Mouse (Mus musculus): ENCODE measurements around the gene 4930453N24Rik.

Gene 4930453N24Rik

DNA sequence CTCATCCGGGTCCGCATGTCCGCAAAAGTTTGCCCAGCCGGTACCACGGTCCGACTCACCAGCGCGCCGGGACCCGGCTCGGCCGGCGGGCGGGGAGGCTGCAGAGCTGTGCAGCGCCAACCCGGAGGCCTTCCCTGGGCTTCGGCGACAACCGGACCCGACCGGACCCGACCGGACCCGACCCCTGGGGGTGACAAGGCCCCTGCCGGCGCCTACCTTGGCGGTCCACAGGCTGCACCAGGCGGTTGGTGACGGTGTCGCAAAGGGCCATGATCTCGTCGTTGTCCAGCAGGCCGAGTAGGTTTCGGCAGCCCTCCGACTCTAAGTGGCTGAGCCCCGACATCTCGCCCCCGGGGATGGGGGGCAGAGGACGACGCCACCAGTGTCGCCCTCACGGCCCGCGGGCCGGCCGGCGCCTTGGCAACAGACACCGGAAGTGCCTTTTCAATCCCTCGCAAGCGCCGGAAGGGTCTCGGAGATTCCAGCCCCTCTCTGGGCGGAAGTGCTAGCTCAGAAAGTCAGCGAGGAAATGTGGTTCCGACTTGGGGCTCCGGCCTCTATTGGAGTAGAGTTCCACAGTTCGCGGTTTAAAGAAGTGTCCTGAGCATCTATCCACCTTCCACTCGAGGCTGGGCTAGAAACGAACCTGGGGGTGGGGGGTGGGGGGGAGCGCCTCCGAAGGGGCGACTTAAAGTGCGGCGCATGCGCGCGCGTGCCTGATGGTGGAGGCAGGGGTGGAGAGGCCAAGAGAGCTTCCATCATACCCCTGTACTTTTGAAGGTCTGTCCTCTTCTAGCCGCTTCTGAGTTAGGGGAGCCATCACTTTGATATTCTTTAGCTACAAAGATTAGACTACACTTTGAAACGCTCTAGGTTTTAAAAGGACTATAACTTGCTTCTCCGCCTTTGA lies at the start of gene 4930453N24Rik:
Gene 4930453N24Rik (minus strand): TSS at position 641 of the 910 bp plus-strand sequence.
- peak; percentile 86 to 87 for DNase-seq

DNA sequence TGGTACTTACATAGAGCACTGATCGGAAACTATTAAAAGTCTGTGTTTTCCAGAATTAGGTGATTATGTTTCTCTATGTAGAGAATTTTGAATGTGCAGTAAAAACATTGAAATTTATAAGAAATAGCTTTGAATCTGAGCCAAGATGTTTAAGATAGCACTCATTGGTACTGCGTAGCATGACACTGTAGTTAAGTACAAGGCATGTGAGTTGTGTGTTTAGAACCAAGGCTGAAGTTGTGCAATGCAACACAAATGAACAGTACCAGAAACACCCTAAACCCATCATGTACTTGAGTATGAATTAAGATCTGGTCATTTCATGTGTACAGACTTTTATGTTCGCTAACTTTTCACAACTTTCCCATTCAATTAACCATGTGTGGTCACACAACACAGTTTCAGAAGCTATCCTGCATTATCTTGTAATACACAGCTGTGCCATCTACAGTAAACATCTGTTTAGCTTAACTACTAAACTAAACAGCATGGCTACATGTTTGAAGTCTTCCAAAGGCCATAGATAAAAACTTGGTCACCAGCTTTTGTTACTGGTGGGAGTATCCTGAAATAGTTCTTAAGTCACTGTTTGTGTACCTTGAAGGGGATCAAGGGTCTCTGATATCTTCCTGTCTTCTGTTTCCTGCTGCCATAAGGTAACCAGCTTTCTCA lies 46.3 kb upstream of the 4930453N24Rik start:
- no peak for DNase-seq

DNA sequence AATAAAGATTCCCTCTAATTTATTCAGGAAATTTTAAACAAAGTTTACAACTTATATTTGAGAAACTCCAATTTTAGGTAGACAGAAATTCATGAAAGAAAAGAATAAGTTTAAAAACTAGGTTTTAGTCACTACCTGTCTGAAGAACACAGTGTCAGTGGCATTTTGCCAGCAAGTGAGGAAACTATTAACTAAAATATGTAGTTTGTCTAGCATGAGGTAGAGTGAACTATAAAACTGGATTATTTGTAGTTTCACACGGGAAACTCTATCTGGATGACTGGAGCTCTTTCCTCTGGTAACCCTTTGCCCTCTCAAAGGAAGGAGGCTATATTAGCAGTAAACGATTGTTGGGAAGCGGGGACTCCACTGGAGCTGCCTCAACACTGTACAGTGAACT lies 32.1 kb upstream of the 4930453N24Rik start:
- DNase-seq: no peak

DNA sequence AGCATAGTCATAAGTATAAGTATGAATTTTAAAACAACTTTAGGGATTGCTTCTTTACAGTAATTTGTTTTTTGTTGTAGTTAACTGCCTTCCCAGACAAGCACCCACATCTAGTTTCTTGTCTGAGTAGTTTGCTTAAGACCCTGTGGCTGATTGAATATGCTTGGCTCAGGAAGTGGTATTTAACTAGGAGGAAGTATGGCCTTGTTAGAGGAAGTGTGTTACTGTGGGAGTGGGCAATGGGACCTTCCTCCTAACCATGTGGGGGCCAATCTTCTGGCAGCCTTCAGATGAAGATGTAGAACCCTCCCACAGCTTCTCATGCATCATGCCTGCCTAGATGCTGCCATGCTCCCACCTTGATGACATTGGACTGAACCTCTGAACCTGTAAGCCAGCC lies 30.7 kb upstream of the 4930453N24Rik start:
- no peak for DNase-seq

DNA sequence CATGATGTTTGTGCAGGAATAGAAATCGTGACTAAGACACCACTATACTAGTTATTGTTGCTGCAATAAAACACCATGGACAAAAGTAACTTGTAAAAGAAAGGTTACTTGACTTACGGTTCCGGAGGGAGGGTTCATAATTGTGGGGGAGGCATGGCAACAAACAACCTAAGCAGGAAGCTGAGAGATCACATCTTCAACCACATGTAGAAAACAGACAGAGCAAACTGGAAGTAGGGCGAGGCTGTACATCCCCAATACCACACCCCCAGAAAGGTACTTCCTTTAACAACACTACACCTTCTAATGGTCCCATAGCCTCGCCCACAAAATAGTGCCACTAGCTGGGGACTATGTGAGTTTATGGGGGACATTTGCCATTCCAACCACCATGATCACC lies 29.4 kb upstream of the 4930453N24Rik start:
- DNase-seq: no peak

DNA sequence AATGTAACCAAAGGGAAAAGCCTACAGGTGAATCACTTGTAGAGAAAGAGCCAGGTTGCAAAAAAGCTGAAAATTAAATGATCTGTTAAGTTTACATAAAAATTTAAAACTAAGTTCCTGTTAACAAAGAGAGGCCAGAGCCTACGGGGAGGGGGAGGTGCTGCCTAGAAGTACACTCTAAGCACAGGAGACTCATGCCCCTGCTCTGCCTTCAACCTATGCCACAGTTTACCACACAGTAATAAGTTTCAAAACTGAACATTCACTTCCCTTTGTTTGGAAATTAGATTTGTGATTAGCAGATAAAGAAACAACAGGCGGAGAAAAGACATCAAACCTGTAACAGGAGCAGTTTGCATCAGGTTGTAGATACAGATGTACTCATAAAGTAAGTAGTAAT lies 23.8 kb upstream of the 4930453N24Rik start:
- no peak for DNase-seq

DNA sequence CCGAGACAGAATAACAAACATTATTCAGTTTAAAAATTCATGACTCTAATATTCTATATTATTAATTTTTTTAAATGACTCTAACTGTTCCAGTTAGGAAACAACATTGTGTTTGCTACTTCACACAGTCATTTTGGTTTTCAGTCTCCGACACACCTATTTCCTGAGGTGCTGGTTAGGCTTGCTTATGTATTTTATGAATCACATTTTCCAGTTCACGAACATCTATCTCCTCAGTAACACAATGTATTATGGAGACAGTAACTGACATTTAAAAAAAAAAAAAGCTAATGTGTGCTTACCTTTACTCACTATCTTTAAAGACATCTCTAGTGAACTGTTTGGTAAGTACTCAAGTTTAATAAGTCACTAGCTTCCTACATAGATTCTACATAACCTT lies 18.7 kb upstream of the 4930453N24Rik start:
- no peak for DNase-seq

DNA sequence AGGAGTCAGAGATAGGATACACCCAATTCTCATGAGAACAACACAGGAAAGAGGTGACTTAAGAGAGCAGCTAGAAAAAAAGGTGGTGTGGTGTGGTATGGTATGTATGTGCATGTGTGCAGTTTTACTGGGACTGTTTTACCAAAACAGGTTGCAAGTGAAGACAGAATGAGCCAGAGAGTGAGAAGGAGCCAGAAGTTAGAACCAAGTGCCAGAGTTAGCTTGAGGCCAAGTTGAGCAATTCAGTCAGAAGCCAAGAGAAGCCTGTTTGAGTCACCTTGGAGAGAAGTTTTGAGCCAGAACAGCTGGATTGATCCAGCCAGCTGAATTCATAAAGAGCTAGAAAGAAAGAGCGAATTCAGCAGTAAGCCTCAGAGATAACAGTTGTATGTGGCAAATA lies 4.6 kb upstream of the 4930453N24Rik start:
- no peak for DNase-seq

DNA sequence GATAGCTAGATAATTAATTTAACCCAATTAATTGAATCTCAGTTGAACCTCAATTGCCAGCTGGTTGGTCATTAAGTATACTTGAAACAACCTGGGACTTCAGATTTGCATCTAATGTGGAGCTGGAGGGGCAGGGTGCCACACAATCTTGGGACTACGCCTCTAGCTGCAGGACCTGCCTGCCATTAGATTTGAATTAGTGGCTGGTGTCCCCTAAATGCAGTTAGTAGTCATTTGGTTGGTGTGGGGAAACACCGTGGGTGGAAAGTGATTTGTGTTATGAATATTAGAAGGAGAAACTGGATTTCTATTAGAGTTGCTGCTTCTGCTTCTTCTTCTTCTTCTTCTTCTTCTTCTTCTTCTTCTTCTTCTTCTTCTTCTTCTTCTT lies 464 bp upstream of the 4930453N24Rik start:
- DNase-seq: peak; percentile 15

DNA sequence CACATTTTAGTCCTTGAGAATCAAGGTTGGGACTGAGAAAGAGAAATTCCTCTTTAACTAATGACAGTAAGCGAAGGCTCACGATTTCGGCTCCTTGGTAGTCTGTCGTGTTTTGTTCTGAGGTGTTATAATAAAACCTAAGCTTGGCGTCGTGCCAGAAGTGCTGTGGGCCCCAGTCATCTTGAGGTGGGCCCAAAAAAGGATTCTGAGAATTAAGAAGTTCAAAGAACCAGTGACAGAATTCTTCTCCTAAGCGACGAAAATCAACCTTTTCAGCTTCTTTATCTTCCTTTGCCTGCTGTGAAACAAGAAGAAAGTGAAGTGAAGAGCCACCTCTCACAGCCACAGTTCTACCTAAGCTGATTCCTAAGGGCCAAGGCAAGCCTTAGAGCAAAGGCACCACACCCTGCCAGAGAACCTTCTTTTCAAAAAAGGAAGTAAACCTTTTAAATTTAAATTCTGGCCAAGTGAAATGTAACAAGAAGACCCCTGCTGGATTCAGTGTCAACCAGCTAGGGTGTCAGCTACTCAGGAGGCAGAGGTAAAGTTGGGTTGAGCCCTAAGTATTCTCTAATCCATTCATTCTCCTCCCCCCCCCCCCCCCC lies 4.2 kb downstream of the 4930453N24Rik start:
- no peak for DNase-seq

DNA sequence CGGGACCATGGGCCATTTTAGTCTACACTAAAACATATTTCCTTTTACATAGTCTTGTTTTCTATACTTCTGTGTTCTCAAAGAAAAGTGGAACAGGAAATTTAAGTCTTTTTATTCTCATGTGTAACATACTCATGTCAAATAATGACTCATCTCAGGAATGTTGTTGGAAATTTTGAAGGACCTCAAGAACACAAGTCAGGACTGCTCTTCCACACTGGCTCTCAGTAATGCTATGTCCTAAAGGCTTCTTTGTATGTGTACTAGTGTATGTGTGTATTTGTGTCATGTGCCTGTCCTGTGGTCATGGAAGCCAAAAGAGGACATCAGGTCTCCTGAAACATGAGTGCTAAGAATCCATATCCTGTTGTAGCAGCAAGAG lies 11.7 kb downstream of the 4930453N24Rik start:
- no peak for DNase-seq

DNA sequence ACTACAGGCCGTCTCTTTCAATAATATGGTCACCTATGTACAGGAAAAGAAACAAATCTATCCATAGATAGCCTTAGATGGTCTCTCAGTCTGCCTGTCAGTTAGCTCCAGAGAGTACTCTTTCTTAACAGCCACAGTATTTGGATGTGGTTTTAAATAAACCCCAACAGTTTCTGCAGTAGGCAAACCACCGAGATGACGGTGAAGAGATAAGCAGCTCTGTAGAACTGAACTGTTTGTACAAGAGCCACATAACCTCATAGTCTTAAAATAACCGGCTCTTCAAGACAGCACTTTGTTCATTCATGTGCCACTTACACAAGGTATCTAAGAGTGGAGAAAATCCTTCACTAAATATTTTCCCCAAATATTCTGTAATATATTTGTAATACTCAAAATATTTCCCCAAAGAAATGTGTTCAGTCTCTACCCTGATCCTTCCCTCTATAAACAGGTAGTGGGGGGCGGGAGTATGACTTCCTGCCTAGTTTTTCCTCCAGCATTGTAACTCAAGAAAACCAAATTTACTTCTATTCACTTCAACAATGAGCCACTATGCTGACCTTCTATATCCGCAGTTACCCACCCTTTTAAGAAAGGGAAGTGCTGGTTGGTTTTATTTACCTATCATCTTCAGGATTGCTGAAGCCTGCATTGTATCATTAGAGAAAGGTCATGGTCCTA lies 12.3 kb downstream of the 4930453N24Rik start:
- DNase-seq: no peak

DNA sequence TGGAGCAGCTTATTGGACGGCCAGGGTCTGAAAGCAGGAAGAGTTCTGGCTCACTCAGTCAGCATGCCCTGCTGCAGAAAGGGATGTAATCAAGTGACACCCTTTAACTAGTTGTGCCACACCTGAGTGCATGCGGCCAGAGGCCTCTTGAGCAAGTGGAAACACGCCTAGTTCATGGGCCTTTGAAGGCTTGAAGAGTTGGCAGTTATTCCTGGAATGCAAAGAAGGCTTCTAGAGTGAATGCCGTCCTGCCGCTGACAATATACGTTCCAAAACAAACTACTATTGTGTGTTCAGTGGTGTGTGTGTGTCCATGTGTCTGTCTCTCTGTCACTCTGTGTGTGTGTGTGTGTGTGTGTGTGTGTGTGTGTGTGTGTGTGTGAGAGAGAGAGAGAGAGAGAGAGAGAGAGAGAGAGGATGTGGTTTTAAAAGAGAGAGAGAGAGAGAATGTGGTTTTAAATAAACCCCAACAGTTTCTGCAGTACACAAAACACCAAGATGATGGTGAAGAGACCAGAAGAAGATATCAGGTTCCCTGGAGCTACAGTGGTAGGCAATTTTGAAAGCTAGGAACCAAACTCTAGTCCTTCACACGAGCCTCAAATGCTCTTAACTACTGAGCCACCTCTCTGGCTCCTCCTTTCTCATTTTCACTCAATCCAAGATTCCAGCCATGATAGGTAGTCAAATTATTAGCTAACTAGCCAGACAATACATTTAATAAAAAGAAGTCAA lies 13.1 kb downstream of the 4930453N24Rik start:
- DNase-seq: no peak

DNA sequence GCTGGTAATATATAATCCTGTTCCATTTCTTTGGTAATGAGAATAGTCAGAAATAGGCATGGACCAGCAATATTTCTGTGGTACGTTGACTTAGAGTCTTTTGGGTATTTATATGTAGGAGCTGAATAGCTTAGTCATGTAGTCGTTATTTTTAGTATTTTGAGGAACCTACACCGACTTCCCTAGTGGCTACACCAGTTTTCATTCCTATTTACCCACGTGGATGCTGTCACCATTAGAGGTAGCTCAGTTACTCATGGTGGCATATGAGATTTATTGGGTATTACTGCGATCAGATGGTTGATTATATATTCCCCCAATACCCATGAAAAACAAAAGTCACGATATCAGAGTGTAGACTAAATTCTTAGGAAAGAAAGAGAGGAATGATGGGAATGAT lies 14.6 kb downstream of the 4930453N24Rik start:
- DNase-seq: no peak

DNA sequence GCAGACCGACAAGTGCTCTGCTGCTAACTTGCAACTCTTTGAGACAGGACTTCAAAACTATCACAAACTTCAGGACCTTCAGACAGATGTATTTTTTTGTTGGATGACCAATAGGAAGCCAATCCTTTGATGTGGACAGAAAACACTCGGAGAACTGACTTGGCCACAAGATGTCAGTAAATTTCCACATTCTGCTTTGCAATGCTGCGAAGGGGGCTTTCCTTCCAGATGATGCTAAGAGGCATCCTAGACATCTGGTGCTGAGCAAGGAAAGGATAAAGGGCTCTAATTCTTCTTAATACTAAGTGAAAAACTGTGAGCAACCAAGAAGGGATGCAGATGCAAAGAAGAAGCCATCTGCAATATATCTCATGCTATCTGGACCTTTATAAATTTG lies 16.2 kb downstream of the 4930453N24Rik start:
- no peak for DNase-seq

DNA sequence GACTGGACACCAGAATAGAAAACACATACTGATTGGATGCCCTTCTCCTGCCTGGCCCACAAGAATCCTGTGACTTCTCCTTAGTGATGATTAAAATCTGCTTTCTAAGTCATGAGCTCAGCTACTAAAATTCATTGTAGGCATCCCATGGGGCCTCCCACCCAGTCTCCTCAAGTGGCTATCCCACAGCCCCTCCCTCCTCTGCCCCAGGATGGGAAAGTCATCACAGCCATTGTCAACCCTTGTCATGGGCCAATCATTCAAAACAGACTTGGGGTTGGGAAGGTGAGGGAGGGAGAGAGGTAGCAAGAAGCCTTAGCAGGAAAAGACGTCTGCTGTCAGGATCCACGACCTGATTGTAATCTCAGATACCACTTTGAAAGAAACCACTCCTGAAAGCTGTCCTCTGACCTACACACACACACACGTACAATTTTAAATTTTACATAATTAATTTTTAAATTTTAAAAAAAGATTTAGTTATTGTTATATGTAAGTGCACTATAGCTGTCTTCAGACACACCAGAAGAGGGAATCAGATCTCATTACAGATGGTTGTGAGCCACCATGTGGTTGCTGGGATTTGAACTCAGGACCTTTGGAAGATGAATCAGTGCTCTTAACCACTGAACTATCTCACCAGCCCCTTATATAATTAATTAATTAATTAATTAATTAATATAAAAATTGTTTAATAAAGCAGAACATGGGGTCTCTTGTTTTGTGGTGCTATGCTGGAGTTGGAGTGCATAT lies 16.8 kb downstream of the 4930453N24Rik start:
- no peak for DNase-seq

DNA sequence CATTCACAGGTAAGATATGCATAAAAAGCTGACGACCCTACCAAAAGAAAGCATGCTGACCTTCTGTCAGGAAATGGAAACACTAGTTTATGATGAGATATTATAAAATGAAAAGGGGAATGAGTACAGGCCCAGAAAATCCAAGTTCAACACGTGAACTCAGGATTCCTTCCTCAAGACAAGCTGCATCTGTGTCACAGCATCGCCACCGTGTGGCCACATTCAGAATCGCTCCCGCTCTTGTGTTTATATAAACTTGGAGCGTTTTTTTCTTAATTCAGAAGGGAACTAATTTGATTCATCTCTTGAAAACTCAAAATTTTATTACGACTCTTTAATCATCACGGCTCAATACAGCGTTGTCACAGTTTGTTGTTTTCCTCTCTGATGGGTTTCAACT lies 22.7 kb downstream of the 4930453N24Rik start:
- DNase-seq: peak; percentile 76 to 78

DNA sequence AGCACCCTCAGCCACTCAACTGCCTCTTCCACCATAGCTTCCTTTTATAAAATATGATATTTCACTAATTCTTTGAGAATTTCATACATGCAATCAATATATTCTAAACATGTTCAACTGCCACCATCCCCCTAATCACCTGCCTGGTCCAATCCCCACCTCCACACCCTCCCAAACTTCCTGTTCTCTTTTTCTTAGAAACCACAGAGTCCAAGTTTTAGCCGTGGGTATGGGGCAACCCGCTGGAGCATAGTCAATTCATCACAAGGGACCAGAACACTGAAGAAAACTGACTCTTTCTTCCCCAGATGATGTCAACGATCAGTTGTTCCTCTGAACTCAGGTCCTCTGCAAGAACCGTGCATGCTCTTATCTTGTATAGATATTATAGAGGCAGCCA lies 25.9 kb downstream of the 4930453N24Rik start:
- DNase-seq: no peak

DNA sequence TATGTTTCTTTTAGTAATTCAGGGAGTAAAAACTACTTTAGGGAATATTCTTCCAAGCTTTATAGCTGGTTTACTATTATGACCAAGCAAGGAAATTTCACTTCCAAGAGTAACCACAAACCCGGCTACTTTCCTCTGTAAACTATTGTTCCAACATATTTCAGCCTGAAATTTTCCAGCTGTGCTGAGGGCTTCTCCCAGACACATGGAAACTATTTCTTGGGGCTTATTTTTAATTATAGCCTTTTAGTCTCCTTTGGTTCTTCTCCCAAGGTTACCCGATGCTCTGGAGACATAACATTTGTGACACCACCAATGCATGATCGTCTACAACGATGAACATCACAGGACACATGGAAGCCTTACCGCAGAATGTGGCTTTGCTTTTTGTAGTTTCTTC lies 33.7 kb downstream of the 4930453N24Rik start:
- no peak for DNase-seq

DNA sequence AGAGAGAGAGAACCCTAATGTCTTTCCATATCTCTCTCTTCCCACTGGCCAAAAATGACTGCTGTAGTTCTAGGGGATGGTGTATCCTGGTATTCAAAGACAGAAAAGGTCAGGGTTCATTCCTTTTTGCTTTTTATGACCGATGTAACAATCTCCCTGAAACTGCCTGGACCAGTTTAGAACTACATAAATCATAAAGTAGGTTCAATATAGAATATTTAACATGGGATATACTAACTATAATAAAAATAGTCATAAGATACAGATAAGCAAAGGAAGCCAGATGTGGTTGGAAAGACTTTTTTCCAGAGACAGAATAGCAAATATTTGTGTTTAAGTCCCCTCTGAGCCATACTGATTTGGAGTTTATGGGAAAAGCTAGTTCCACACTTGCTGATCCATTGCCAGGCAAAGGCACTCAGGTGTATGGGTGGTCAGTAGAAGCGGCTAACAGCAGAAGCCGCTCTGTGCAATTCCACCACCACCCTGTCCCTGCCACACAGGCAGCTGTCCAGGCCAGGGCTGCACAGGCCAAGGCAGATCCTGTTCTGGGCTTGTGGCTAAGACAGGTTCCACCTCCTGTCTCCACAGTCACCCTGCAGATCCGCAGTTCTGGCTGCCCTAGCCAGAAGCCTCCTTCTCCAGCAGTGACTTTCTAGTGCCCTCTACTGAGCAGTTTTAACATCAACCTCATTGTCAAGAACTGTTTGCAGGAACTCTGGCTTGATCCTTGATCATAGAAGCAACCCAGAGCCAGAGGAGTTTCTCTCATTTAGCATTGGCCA lies 47.5 kb downstream of the 4930453N24Rik start:
- DNase-seq: peak; percentile 78 to 82

DNA sequence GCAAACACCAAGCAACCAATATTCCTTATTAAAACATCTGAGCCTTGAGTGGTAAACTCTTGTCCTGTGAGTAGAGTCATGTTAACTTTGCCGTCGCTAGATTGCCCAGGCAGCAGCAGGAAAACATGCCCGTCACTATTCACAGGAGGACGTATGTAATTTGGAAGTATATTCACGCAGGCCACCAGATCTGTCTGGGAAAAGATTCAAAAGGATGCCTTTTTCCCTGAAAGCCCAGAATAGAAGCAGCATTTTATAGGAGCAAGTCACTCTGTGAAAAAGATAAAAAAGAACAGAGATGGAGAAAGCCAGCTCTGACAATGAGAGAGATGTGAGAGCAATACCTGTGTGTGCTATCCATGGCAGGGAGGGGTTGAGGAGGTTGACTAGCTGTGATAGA lies 49.4 kb downstream of the 4930453N24Rik start:
- DNase-seq: no peak

All from cerebellum, postnatal 36 days (tissue).